Mouse (Mus musculus): ENCODE data around the gene C1ql1.

- no peak for TF ChIP-seq CTCF (IDR thresholded peaks at IDR 0.05; ENCODE audit: insufficient read depth, low read length)
- no peak for TF ChIP-seq POLR2A (IDR thresholded peaks at IDR 0.05; ENCODE audit: borderline replicate concordance, extremely low read depth, low read depth, low read length)
Observed at GRCm38 (mm10) chr11:102895779-102896178, 50.7 kb downstream of the C1ql1 start.

Measured in lung, adult 2 months (tissue).